ENCODE assay signal across 17 mouse cellular contexts in genomic region chr2:19599801-19600200, GRCm38 (mm10). TPM values are rescaled to one million over a fixed set of nuclear protein-coding genes. Genes with fewer than 3 reads are reported as not detected.
DNase-seq lines count a peak whose midpoint lies in the region.
"Had no signal": no experiment of that assay in that cellular context is flagged by ENCODE, and none has a peak within 500 bp of the region (broad histone marks: within the 10 kb centered on the region; RNA-seq: fewer than 3 reads in every experiment).

No protein-coding gene starts in this region.

- DNase-seq in heart, adult 11 months, result peak; percentile 66
- DNase-seq in heart, postnatal 4 days, result no peak
- DNase-seq in left cerebral cortex, postnatal 25 days (ENCODE audit: low spot score in 2 of 2), result peak; percentile 21 to 55
- no peak for DNase-seq in left cerebral cortex, postnatal 4 days
- peak; percentile 19 for DNase-seq in thymus, postnatal 14 days
- DNase-seq in thymus, postnatal 10 days (ENCODE audit: low spot score in 2 of 2), result no peak
- peak; percentile 10 for DNase-seq in right cerebral cortex, postnatal 25 days
- DNase-seq: adrenal gland, postnatal 25 days; cerebellum, adult 2 months; cerebellum, postnatal 10 days; embryo, embryonic 11 days; gastrocnemius, postnatal 36 days; heart, adult 18-20 months; heart, postnatal 14 days had no signal

- intact Hi-C loops in left cerebral cortex, postnatal 25 days (cut with DNase I), result loop anchor here (5.0 kb wide), 2 partner anchors 48 to 58 kb away; partner anchors contain the start of genes 4921504E06Rik and Otud1
- intact Hi-C loops in left cerebral cortex, postnatal 4 days (cut with DNase I), result no loop called here

RNA-seq across cellular contexts. Expression of gene 4921504E06Rik, which starts 46.1 kb away (rescaled TPM):
- total RNA-seq in heart, postnatal 4 days (2021), result not detected
- not detected for total RNA-seq in left cerebral cortex, postnatal 25 days (2021)
- total RNA-seq in left cerebral cortex, postnatal 4 days (2021), result not detected
- total RNA-seq: adrenal gland, adult 18-20 months; adrenal gland, postnatal 25 days; CH12.LX; gastrocnemius, adult 8-10 months; gastrocnemius, postnatal 36 days; heart, adult 18-20 months; heart, postnatal 14 days had no signal

RNA-seq across cellular contexts. Expression of gene Otud1, which starts 57.8 kb away (rescaled TPM):
- 10 to 100 TPM; 37.0 to 38.4 TPM for total RNA-seq in heart, postnatal 4 days (2021)
- 10 to 100 TPM; 26.3 to 30.0 TPM for total RNA-seq in left cerebral cortex, postnatal 25 days (2021)
- 10 to 100 TPM; 11.3 to 11.6 TPM for total RNA-seq in left cerebral cortex, postnatal 4 days (2021)

Comparison
In these comparisons a context has a peak if more than half of its experiments do, and no peak if none do; other contexts are left out.
1. DNase-seq: peak in heart, adult 11 months (single experiment), left cerebral cortex, postnatal 25 days (2 of 2), thymus, postnatal 14 days (single experiment) and right cerebral cortex, postnatal 25 days (single experiment); none in heart, postnatal 4 days (single experiment), left cerebral cortex, postnatal 4 days (single experiment) and thymus, postnatal 10 days (0 of 2).